Mouse (Mus musculus): ENCODE measurements around the gene Chst5. TPM values are rescaled to one million over a fixed set of nuclear protein-coding genes. Genes with fewer than 3 reads are reported as not detected.
"Not testable (repeated sequence)": the region's sequence is repeated elsewhere in the genome, so short reads cannot be mapped to it uniquely, and the experiment has no call there.

Gene Chst5
- polyA plus RNA-seq, 1 experiment from 2014 or later: 0.05 TPM

- H3K27ac ChIP-seq: peak within 1 kb of the TSS; percentile 85
- under 1% methylated on average over 65 of the region's 65 CpGs for WGBS (ENCODE audit: insufficient replicate concordance)
- H3K4me2 ChIP-seq: peak within 1 kb of the TSS; percentile 80
- peak; percentile 90 for ATAC-seq
- H3K27me3 ChIP-seq (replicated peaks): no peaks in the 10 kb centered on the region
- peak within 1 kb of the TSS; percentile 95 for H3K9ac ChIP-seq
- H3K4me1 ChIP-seq: peaks cover 30% of the 10 kb centered on the region
- H3K4me3 ChIP-seq: peak within 1 kb of the TSS; percentile 100
- no peaks in the 10 kb centered on the region for H3K9me3 ChIP-seq (replicated peaks)
- H3K36me3 ChIP-seq: peaks cover 36% of the 10 kb centered on the region
Observed at GRCm38 (mm10) chr8:111940171-111941100, 30.2 kb upstream of the Chst5 start, which contains the start of gene Gabarapl2. Gene Gabarapl2 (plus strand): TSS chr8:111940703.

GRCm38 (mm10) chr8:111939516-111940142 lies 29.4 kb upstream of the Chst5 start:
- Histone ChIP-seq H3K4me2 (peak overlapping the region; percentile 80), H3K27ac (peak overlapping the region; percentile 85), H3K36me3 (peaks cover 29% of the 10 kb centered on the region), H3K4me1 (peaks cover 30% of the 10 kb centered on the region), H3K9ac (peak overlapping the region; percentile 95), H3K27me3 (replicated peaks) (no peaks in the 10 kb centered on the region), H3K9me3 (replicated peaks) (no peaks in the 10 kb centered on the region), H3K4me3 (peak overlapping the region; percentile 100)
- peak; percentile 92 for ATAC-seq
- WGBS (ENCODE audit: insufficient replicate concordance): 11% methylated on average over 10 of the region's 10 CpGs

GRCm38 (mm10) chr8:111938076-111938985 lies 28.1 kb upstream of the Chst5 start:
- not testable (repeated sequence) for H3K27me3 ChIP-seq (replicated peaks); H3K4me3 ChIP-seq; ATAC-seq; H3K4me2 ChIP-seq; H3K9me3 ChIP-seq (replicated peaks); H3K9ac ChIP-seq
- H3K36me3 ChIP-seq: peaks cover 16% of the 10 kb centered on the region
- peaks cover 39% of the 10 kb centered on the region for H3K4me1 ChIP-seq
- peak overlapping the region; percentile 85; the same call in 1 of the 2 replicates for H3K27ac ChIP-seq
- WGBS (ENCODE audit: insufficient replicate concordance): 68% methylated on average over 9 of the region's 9 CpGs

GRCm38 (mm10) chr8:111937184-111937583 lies 26.9 kb upstream of the Chst5 start:
- peaks cover 47% of the 10 kb centered on the region for H3K4me1 ChIP-seq
- no peaks in the 10 kb centered on the region for H3K9me3 ChIP-seq (replicated peaks)
- WGBS (ENCODE audit: insufficient replicate concordance): 51% methylated on average over 3 of the region's 3 CpGs
- no peaks in the 10 kb centered on the region for H3K27me3 ChIP-seq (replicated peaks)
- ATAC-seq: no peak
- no peak overlapping the region for H3K9ac ChIP-seq
- no peak overlapping the region for H3K4me3 ChIP-seq
- H3K27ac ChIP-seq: no peak overlapping the region
- H3K4me2 ChIP-seq: no peak overlapping the region
- peaks cover 4% of the 10 kb centered on the region for H3K36me3 ChIP-seq

DNA sequence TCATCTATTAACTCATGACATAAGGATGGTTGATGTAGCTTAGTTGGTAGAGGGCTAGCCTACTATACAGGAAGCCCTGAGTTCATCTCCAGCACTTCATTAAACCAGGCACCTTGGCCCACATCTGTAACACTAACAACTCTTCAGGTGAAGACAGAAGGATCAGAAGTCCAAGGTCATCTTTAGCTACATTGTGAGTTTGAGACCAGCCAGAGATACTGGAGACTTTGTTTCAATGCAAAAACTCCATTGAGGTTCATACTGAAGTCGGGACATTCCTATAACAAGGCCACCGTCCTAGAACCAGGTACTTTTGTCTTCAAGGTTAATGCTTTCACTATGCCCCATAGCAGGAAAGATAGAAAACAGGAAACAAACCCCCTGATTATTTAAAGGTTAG lies 24.0 kb upstream of the Chst5 start:
- no peaks in the 10 kb centered on the region for H3K36me3 ChIP-seq
- no peak overlapping the region for H3K4me3 ChIP-seq
- H3K27ac ChIP-seq: peak overlapping the region; percentile 82; the same call in 1 of the 2 replicates
- H3K9me3 ChIP-seq (replicated peaks): no peaks in the 10 kb centered on the region
- ATAC-seq: no peak
- no peaks in the 10 kb centered on the region for H3K27me3 ChIP-seq (replicated peaks)
- 77% methylated on average over 2 of the region's 2 CpGs for WGBS (ENCODE audit: insufficient replicate concordance)
- peak overlapping the region; percentile 73; the same call in 1 of the 2 replicates for H3K9ac ChIP-seq
- peak overlapping the region; percentile 97 for H3K4me2 ChIP-seq
- H3K4me1 ChIP-seq: peaks cover 58% of the 10 kb centered on the region

DNA sequence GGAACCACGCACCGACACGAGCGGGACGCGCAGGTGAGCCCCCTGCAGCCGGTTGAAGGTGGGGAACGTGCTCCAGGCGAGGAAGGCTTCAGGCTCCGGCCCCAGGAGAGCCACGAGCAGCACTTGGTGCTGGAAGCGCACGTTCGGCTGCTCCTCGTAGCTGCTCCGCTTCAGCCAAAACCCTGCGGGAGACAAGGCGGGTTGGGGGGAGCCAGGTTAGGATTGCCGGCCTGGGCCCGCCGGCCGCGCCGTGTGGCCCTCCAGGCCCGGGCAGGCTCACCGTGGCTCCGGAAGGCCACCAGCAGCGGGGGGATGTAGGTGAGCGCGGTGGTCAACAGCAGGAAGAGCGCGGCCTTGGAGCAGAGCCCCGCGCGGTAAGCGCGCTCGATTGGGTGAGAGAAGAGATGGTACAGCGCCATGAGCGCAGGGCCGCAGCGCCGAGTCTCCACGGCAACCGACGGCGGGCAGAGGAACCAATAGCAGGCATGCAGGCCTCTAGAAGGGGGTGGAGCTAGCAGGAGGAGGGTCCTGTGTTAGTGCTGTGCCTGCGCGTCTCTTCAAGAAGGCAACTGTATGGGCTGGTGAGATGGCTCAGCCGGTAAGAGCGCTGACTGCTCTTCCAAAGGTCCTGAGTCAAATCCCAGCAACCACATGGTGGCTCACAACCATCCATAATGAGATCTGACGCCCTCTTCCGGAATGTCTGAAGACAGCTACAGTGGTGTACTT lies 23.3 kb upstream of the Chst5 start, which contains the start of gene Tmem231:
Tmem231 (minus strand) TSS at position 534 of the 729 bp plus-strand sequence.
- WGBS (ENCODE audit: insufficient replicate concordance): 1% methylated on average over 53 of the region's 53 CpGs
- ATAC-seq: peak; percentile 92
- peak within 1 kb of the TSS; percentile 97 for H3K4me2 ChIP-seq
- H3K4me1 ChIP-seq: peaks cover 58% of the 10 kb centered on the region
- H3K9me3 ChIP-seq (replicated peaks): no peaks in the 10 kb centered on the region
- H3K9ac ChIP-seq: peak within 1 kb of the TSS; percentile 73
- H3K27me3 ChIP-seq (replicated peaks): no peaks in the 10 kb centered on the region
- H3K4me3 ChIP-seq: peak within 1 kb of the TSS; percentile 73
- no peaks in the 10 kb centered on the region for H3K36me3 ChIP-seq
- H3K27ac ChIP-seq: peak within 1 kb of the TSS; percentile 82

DNA sequence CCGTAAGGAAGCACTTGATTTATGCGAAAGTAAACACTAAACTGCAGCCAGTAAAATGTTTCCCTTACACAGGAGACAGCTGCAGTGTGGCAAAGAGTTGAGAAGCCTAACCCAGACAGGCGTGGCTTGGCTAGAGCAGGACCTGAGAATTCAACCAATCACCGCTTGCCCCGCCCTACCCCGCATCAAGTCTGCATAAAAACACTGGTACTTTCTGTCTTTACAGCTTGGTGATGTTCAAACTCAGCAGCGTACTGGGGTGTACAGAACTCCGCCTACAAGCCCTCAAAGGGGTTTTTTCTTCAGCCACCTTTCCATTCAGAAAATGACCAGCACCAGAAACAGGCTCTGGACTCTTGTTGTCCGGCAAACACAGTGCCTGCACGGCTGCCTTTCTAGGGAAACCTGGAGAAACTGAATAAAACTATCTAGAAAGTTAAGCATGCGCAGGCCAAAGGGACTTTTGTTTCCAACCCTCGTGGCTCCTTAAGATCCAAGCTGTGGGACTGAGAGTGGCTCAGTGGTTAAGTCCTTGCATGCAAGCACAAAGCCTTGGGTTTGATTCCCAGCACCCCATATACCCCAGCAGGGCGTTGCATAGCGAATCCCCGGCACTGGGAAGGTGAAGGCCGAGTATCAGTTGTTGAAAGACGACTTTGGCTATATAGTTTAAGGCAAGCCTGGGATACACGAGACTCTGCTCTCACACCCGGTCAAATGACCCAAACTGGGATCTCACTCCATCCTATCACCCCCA lies 22.5 kb upstream of the Chst5 start:
- peak; percentile 51 for ATAC-seq
- H3K9me3 ChIP-seq (replicated peaks): no peaks in the 10 kb centered on the region
- no peaks in the 10 kb centered on the region for H3K27me3 ChIP-seq (replicated peaks)
- H3K9ac ChIP-seq: peak overlapping the region; percentile 73
- no peaks in the 10 kb centered on the region for H3K36me3 ChIP-seq
- H3K27ac ChIP-seq: peak overlapping the region; percentile 82
- H3K4me1 ChIP-seq: peaks cover 63% of the 10 kb centered on the region
- H3K4me3 ChIP-seq: peak overlapping the region; percentile 73
- 35% methylated on average over 19 of the region's 19 CpGs for WGBS (ENCODE audit: insufficient replicate concordance)
- H3K4me2 ChIP-seq: peak overlapping the region; percentile 97

DNA sequence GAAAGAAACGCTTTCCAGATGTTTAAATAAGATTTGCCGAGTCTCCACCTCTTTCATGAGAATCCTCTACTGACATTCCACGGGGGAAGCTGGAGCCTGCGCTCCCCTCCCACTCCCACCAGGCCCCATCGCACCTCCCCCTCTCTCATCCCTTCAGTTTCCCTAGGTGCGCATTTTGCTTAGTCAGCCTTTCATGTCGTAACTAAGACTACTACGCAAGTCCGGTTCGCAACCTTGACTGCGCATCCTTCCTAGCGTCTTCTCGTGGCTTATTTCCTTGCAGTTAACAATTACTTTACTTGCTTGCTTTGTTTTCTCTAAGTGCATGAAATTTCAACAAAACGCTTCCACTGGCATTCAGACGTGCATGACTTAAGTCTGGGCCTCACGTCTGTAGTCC lies 21.5 kb upstream of the Chst5 start:
- H3K4me2 ChIP-seq: no peak overlapping the region
- no peak for ATAC-seq
- no peak overlapping the region for H3K27ac ChIP-seq
- H3K36me3 ChIP-seq: no peaks in the 10 kb centered on the region
- no peaks in the 10 kb centered on the region for H3K9me3 ChIP-seq (replicated peaks)
- 82% methylated on average over 16 of the region's 16 CpGs for WGBS (ENCODE audit: insufficient replicate concordance)
- H3K4me1 ChIP-seq: peaks cover 69% of the 10 kb centered on the region
- H3K4me3 ChIP-seq: no peak overlapping the region
- no peaks in the 10 kb centered on the region for H3K27me3 ChIP-seq (replicated peaks)
- no peak overlapping the region for H3K9ac ChIP-seq

GRCm38 (mm10) chr8:111929648-111930344 lies 19.5 kb upstream of the Chst5 start:
- Histone ChIP-seq H3K4me3 (peak overlapping the region; percentile 31), H3K27me3 (replicated peaks) (no peaks in the 10 kb centered on the region), H3K36me3 (no peaks in the 10 kb centered on the region), H3K9me3 (replicated peaks) (no peaks in the 10 kb centered on the region), H3K4me1 (peaks cover 79% of the 10 kb centered on the region), H3K4me2 (peak overlapping the region; percentile 65), H3K9ac (peak overlapping the region; percentile 68), H3K27ac (peak overlapping the region; percentile 97)
- 18% methylated on average over 8 of the region's 8 CpGs for WGBS (ENCODE audit: insufficient replicate concordance)
- ATAC-seq: peak; percentile 89

- no peak overlapping the region for H3K4me3 ChIP-seq
- peaks cover 50% of the 10 kb centered on the region for H3K4me1 ChIP-seq
- H3K9me3 ChIP-seq (replicated peaks): no peaks in the 10 kb centered on the region
- no peaks in the 10 kb centered on the region for H3K36me3 ChIP-seq
- H3K27me3 ChIP-seq (replicated peaks): no peaks in the 10 kb centered on the region
- 22% methylated on average over 7 of the region's 7 CpGs for WGBS (ENCODE audit: insufficient replicate concordance)
- peak overlapping the region; percentile 69 for H3K27ac ChIP-seq
- no peak overlapping the region for H3K9ac ChIP-seq
- H3K4me2 ChIP-seq: peak overlapping the region; percentile 12; the same call in 1 of the 2 replicates
- 0 out of 2 replicates have a peak, but pooled peaks have one; percentile 9 for ATAC-seq
Observed at GRCm38 (mm10) chr8:111924976-111925375, 14.7 kb upstream of the Chst5 start.
